Mouse (Mus musculus) CH12.LX (cell line): ENCODE measurements at regions not wholly inside any gene's neighbourhood (a gene's known extent, or its start where the extent isn't known, plus 50 kb on each side); places are given as distances from the start of the nearest gene placed in this dataset.

Experiments
- DNase-seq: peaks from one replicate; pipeline ENCODE4 v3.0.0-alpha.2; 2013; ENCODE audit errors: extremely low read depth
- H3K27ac ChIP-seq: 2 replicates; pipeline ENCODE4 v1.5.1; 2012; ENCODE audit warnings: low read depth, mild to moderate bottlenecking, control low read depth, moderate library complexity; ENCODE audit not compliant: insufficient read depth
- H3K27me3 ChIP-seq: replicated peaks from 2 replicates; pipeline ENCODE3; 2012; ENCODE audit warnings: inconsistent platforms
- H3K36me3 ChIP-seq, 2 experiments: replicated peaks in 1 of 2; 2 replicates each; pipeline versions ENCODE3 to v1.6.1; 2012; ENCODE audit warnings: inconsistent platforms in 1 of 2, low read length in 1 of 2, mild to moderate bottlenecking in 1 of 2, mixed read lengths in 1 of 2, moderate library complexity in 1 of 2; ENCODE audit not compliant: control insufficient read depth in 1 of 2, insufficient read depth in 1 of 2
- H3K4me1 ChIP-seq, 2 experiments: 2 replicates each; pipeline ENCODE4 v1.6.1; 2012; ENCODE audit warnings: inconsistent platforms in 1 of 2, moderate library complexity in 1 of 2; ENCODE audit not compliant: insufficient read depth in 2 of 2, control insufficient read depth in 1 of 2
- H3K4me2 ChIP-seq: 2 replicates; pipeline ENCODE4 v1.6.1; 2012; ENCODE audit warnings: low read depth, mild to moderate bottlenecking, control low read depth; ENCODE audit not compliant: poor library complexity, insufficient read depth, severe bottlenecking
- H3K4me3 ChIP-seq, 3 experiments: fragments of 150-350 bp in 1 of 3; sonication (generic) in 1 of 3; replicated peaks in 1 of 3; 2 replicates each; pipeline versions ENCODE3 to v1.5.1; 2011 to 2012; ENCODE audit warnings: low read depth in 2 of 3, low read length in 2 of 3, mild to moderate bottlenecking in 2 of 3, moderate library complexity in 2 of 3, control low read depth in 1 of 3, improper control_type of control experiment in 1 of 3, inconsistent platforms in 1 of 3, mixed read lengths in 1 of 3; ENCODE audit not compliant: poor library complexity in 1 of 3
- H3K79me2 ChIP-seq: replicated peaks from 2 replicates; pipeline ENCODE4 v1.6.1; 2012; ENCODE audit warnings: mild to moderate bottlenecking, moderate library complexity; ENCODE audit not compliant: control insufficient read depth, poor library complexity, insufficient read depth, severe bottlenecking; ENCODE audit errors: extremely low read depth
- H3K9ac ChIP-seq: 2 replicates; pipeline ENCODE4 v1.6.1; 2012; ENCODE audit warnings: low read depth, mild to moderate bottlenecking, control low read depth, moderate library complexity; ENCODE audit not compliant: insufficient read depth
- H3K9me3 ChIP-seq: replicated peaks from 2 replicates; pipeline ENCODE3; 2012; ENCODE audit warnings: low read length, inconsistent platforms, mixed read lengths
- CTCF ChIP-seq, 2 experiments: IDR thresholded peaks in 1 of 2; conservative IDR thresholded peaks in 1 of 2; 2 replicates each; pipeline ENCODE4 v1.5.1; 2011 to 2012; ENCODE audit warnings: low read depth in 2 of 2, low read length in 2 of 2, improper control_type of control experiment in 1 of 2, inconsistent platforms in 1 of 2, mild to moderate bottlenecking in 1 of 2, moderate library complexity in 1 of 2
- E2F4 ChIP-seq: IDR thresholded peaks from 2 replicates; pipeline ENCODE4 v1.6.1; 2011; ENCODE audit warnings: low read depth, low read length, improper control_type of control experiment; ENCODE audit not compliant: insufficient replicate concordance
- EP300 ChIP-seq: IDR thresholded peaks from 2 replicates; pipeline ENCODE4 v1.6.1; 2011; ENCODE audit warnings: low read length, improper control_type of control experiment
- KAT2A ChIP-seq: IDR thresholded peaks from 2 replicates; pipeline ENCODE4 v1.6.1; 2012; ENCODE audit warnings: low read length, improper control_type of control experiment, inconsistent platforms; ENCODE audit not compliant: insufficient replicate concordance
- MAZ ChIP-seq: IDR thresholded peaks from 2 replicates; pipeline ENCODE4 v1.6.1; 2012; ENCODE audit warnings: low read depth, mild to moderate bottlenecking, inconsistent platforms, low read length, improper control_type of control experiment, moderate library complexity
- MEF2A ChIP-seq: IDR thresholded peaks from 2 replicates; pipeline ENCODE4 v1.6.1; 2014; ENCODE audit warnings: low read depth, mild to moderate bottlenecking, inconsistent platforms, low read length, improper control_type of control experiment, borderline replicate concordance
- MYC ChIP-seq: IDR thresholded peaks from 2 replicates; pipeline ENCODE4 v1.6.1; 2011; ENCODE audit warnings: low read depth, mild to moderate bottlenecking, improper control_type of control experiment, low read length
- NELFE ChIP-seq: IDR thresholded peaks from 2 replicates; pipeline ENCODE4 v1.6.1; 2011; ENCODE audit warnings: low read depth, low read length, improper control_type of control experiment
- POLR2AphosphoS2 ChIP-seq: IDR thresholded peaks from 2 replicates; pipeline ENCODE4 v1.6.1; 2011; ENCODE audit warnings: low read depth, low read length, improper control_type of control experiment
- SMC3 ChIP-seq: IDR thresholded peaks from 2 replicates; pipeline ENCODE4 v1.6.1; 2011; ENCODE audit warnings: low read depth, low read length, improper control_type of control experiment
- TCF12 ChIP-seq: IDR thresholded peaks from 2 replicates; pipeline ENCODE4 v1.6.1; 2014; ENCODE audit warnings: low read depth, mild to moderate bottlenecking, inconsistent platforms, low read length, improper control_type of control experiment
- USF1 ChIP-seq: IDR thresholded peaks from 2 replicates; pipeline ENCODE4 v1.6.1; 2014; ENCODE audit warnings: low read depth, mild to moderate bottlenecking, inconsistent platforms, low read length, improper control_type of control experiment
- USF2 ChIP-seq: conservative IDR thresholded peaks from 2 replicates; pipeline ENCODE4 v1.6.1; 2011; ENCODE audit warnings: low read depth, low read length, improper control_type of control experiment
- ZKSCAN1 ChIP-seq: IDR thresholded peaks from 2 replicates; pipeline ENCODE4 v1.6.1; 2012; ENCODE audit warnings: low read depth, inconsistent platforms, low read length, improper control_type of control experiment, borderline replicate concordance
- ZNF384 ChIP-seq: IDR thresholded peaks from 2 replicates; pipeline ENCODE4 v1.6.1; 2012; ENCODE audit warnings: low read depth, low read length, improper control_type of control experiment, inconsistent platforms
- dilution Hi-C: fragments of 300-500 bp; cut with MboI; formaldehyde crosslinking; loops from 2 replicates; pipeline ENCODE4 v1.14.3; 2020; ENCODE audit warnings: low sequenced_read_pairs; ENCODE audit not compliant: extremely low pct_unique_long_range_greater_than_20kb, extremely low pct_ligation_motif_present
- in situ Hi-C: fragments of 300-500 bp; cut with MboI; formaldehyde crosslinking; loops from 3 replicates; pipeline ENCODE4 v1.14.3; 2019; ENCODE audit warnings: low sequenced_read_pairs, low pct_ligation_motif_present, low pct_unique_long_range_greater_than_20kb, mixed read lengths

DNA sequence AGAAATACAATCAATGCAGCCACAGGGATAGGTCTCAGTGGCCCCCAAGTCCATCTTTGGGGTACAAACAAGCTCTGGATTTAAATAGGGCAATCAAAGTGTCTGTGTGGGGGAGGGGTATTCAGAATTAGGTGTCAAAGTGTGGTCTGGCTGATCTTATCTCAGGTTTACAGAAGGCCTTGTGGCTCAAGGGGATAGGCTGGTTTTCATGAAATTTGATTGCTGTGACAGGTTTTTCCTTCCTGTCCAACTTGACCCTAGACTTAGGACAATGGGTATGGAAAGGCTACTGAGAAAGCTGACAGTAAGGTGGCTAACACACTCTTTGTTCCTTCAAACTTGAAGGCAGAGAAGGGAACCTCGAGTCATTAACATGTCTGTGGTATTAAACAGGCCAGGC lies 349.3 kb upstream of the Zmiz1 start:
- TF ChIP-seq MEF2A: no peak
- no peak for TF ChIP-seq NELFE
- TF ChIP-seq USF1: no peak
- Histone ChIP-seq H3K36me3 (no peaks in the 10 kb centered on the region), H3K4me3 (no peak overlapping the region), H3K79me2 (no peaks in the 10 kb centered on the region), H3K9ac (no peak overlapping the region), H3K27ac (no peak overlapping the region), H3K9me3 (no peaks in the 10 kb centered on the region), H3K4me2 (no peak overlapping the region), H3K27me3 (no peaks in the 10 kb centered on the region), H3K4me1 (peaks cover 0 to 4% of the 10 kb centered on the region in 2 experiments; a peak in 2 of 4 replicates)
- in situ Hi-C loops: loop anchor here (10.0 to 25.0 kb wide), 2 partner anchors 365 to 578 kb away; partner anchors contain the start of gene Ppif
- dilution Hi-C loops: no loop called here
- DNase-seq: no peak

DNA sequence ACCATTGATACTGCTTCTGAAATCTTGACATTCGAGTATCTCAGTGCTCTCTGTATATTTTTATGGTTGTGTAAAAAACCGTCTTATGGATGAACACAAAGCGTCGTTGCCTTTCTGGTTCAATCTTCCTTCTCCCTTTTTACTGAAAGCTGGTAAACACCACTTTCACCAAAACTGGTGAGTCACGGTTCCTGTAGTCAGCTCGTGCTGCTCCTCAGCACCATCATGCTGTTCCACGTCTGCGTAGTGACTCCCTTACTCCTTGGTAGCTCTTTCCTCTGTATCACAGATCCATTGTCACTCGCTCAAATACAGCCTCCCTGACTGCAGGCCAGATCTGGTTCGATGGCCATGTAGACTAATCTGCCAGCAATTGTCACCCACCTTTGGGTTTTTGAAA lies 346.2 kb upstream of the Zmiz1 start:
- H3K27me3 ChIP-seq: peaks cover 2% of the 10 kb centered on the region
- H3K79me2 ChIP-seq: no peaks in the 10 kb centered on the region
- no peak overlapping the region for H3K4me3 ChIP-seq
- H3K9me3 ChIP-seq: peaks cover under 1% of the 10 kb centered on the region
- TF ChIP-seq KAT2A (no peak), ZKSCAN1 (no peak), EP300 (no peak), MYC (no peak), CTCF (conservative IDR thresholded peaks at IDR 0.05 in 1 of 2, IDR thresholded peaks at IDR 0.05 in 1 of 2; ENCODE audit: low read depth in 2 of 2, low read length in 2 of 2) (no peak)
- no peak overlapping the region for H3K4me2 ChIP-seq
- dilution Hi-C loops: no loop called here
- DNase-seq: no peak
- H3K9ac ChIP-seq: no peak overlapping the region
- H3K27ac ChIP-seq: no peak overlapping the region
- in situ Hi-C loops: loop anchor here (10.0 to 25.0 kb wide), 2 partner anchors 362 to 574 kb away; partner anchors contain the start of gene Ppif
- H3K36me3 ChIP-seq: no peaks in the 10 kb centered on the region
- H3K4me1 ChIP-seq: peaks cover 0 to 4% of the 10 kb centered on the region in 2 experiments; a peak in 2 of 4 replicates

DNA sequence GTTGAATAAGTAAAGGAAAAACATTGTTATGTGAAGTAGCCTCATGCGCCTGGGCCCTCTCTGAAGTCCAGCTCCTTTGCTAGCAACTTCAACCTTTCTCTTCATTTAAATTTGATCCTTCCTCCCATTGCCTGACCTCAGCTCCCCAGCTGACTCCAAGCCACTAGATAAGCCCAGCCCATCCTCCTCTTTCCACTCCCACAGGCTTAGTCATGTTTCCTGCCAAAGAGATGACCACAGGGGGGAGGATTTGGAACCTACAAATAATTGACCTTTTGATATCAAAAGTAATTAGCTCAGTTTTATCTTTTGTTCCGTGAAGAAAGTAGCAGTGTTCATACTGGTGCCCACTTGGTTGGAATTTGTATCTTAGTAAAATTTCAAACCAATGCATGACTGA lies 345.7 kb upstream of the Zmiz1 start:
- no peak for DNase-seq
- H3K9ac ChIP-seq: no peak overlapping the region
- in situ Hi-C loops (loop anchor here (10.0 to 25.0 kb wide), 2 partner anchors 361 to 574 kb away; partner anchors contain the start of gene Ppif), dilution Hi-C loops (no loop called here)
- no peaks in the 10 kb centered on the region for H3K36me3 ChIP-seq
- peaks cover 0 to 4% of the 10 kb centered on the region in 2 experiments; a peak in 2 of 4 replicates for H3K4me1 ChIP-seq
- no peak overlapping the region for H3K4me2 ChIP-seq
- no peaks in the 10 kb centered on the region for H3K79me2 ChIP-seq
- no peak overlapping the region for H3K4me3 ChIP-seq
- no peak overlapping the region for H3K27ac ChIP-seq
- peaks cover 2% of the 10 kb centered on the region for H3K27me3 ChIP-seq
- H3K9me3 ChIP-seq: peaks cover 4% of the 10 kb centered on the region
- no peak for TF ChIP-seq TCF12
- no peak for TF ChIP-seq KAT2A
- TF ChIP-seq E2F4: no peak
- TF ChIP-seq POLR2AphosphoS2: no peak
- TF ChIP-seq MAZ: no peak
- no peak for TF ChIP-seq SMC3
- TF ChIP-seq USF1: no peak
- TF ChIP-seq USF2: no peak
- TF ChIP-seq ZNF384: no peak
